Mouse (Mus musculus) B cell, adult 2 months (primary cell): ENCODE results near the gene Qrich1.
A peak's percentile ranks its signal among the peaks of the same experiment; 100 is the strongest.

Experiments used
- DNase-seq, 2 experiments: peaks; one replicate each; pipeline ENCODE4 v3.0.0; 2022

The Qrich1 gene

GRCm38 (mm10) chr9:108493246-108493645 lies 23.4 kb upstream of the Qrich1 start:
- DNase-seq, result no peak

DNA sequence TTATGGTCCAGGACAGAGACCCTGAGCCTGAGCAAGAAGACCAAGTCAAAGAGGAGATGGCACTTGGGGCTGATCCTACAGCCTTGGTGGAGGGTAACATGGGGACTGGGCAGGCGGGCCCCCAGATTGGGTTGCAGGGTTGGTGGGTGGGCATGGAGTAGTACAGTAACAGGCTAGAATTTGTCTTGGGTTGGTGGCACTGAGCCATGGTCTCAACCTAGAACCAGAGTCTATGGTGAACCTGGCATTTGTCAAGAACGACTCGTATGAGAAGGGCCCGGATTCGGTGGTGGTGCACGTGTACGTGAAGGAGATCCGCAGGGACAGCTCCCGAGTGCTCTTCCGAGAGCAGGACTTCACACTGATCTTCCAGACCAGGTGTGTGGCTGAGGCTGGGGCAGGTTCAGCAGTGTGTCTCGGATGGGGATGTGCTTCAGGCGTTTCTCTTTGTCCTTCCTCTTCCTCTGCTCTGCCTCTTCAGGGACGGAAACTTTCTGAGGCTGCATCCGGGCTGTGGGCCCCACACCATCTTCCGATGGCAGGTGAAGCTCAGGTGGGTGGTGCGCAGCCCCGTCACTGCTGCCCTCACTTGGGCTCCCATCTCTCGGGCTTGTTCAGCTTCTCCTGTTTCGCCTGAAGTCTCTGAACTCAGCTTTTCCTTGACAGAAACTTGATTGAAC lies 22.3 kb upstream of the Qrich1 start:
- DNase-seq, result no peak

- DNase-seq, result no peak
Measured at GRCm38 (mm10) chr9:108494905-108495304, 21.7 kb upstream of the Qrich1 start.

DNA sequence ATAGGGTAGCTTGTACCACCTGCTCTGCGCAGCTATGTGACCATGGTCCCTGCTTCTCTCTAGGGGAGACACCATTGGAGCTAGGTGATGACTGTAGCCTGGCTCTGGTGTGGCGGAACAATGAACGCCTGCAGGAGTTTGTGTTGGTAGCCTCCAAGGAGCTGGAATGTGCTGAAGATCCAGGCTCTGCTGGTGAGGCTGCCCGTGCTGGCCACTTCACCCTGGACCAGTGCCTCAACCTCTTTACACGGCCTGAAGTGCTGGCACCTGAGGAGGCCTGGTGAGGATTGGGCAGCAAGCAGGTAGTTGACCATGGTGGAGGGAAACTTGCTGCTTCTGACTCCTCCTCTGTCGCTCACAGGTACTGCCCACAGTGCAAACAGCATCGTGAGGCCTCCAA lies 17.4 kb upstream of the Qrich1 start:
- DNase-seq, result no peak

GRCm38 (mm10) chr9:108499943-108500342 lies 16.7 kb upstream of the Qrich1 start:
- no peak for DNase-seq

GRCm38 (mm10) chr9:108506901-108507300 lies 9.7 kb upstream of the Qrich1 start:
- DNase-seq, result no peak

DNA sequence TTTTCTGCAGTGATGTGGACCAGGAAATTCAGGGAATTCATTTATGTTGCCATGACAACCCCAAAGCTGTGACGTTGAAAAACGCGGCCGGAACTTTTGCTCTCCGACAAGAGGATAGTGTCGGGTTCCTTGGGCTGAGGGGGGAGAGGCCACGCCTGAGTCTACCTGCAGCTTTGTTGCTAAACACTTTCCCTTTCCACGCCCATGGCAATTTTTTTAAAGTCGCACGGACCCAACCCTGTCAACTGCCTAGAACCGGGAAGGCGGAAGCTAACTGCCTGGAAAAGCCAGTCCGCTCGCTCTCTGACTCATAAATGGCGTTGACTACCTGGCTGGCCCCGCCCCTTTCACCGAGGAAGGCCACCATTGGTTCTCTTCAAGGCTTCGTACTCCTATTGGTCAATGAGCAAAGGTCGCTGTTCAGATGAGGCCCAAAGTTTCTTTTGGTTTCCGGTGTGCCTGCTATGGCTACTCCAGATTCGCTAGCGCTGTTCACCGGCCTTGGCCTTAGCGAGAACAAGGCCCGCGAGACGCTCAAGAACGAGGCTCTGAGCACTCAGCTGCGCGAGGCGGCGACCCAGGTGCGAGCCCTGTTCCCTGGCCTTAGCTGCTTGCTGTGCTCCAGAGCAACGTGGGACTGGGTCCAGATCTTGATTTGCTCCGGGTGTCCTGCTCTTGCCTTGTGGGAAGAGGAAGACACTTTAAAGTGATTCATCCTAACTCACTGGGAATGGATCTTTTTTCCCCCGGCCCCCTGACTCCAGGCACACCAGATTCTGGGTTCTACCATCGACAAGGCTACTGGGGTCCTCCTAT lies 8.8 kb upstream of the Qrich1 start, which contains the start of gene Qars:
TSS of gene Qars (plus strand) at position 88 of the 816 bp plus-strand sequence.
- peak; percentile 92 to 93 for DNase-seq

DNA sequence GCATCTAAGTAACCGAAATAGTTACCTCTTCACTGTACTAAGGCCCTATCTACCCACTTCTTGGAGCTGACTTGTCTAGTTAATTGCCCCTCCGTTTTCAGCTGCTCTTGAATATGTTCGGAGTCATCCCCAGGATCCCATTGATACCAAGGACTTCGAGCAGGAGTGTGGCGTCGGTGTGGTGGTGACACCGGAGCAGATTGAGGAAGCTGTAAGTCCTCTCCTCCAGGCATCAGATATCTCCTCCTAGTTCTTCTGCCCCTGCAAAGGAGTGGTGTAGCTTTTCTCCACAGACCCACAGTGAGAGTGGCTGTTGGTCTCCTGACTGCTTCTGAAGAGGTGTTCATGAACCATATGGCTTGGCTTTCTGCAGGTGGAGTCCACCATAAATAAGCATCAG lies 7.8 kb upstream of the Qrich1 start:
- DNase-seq, result no peak

DNA sequence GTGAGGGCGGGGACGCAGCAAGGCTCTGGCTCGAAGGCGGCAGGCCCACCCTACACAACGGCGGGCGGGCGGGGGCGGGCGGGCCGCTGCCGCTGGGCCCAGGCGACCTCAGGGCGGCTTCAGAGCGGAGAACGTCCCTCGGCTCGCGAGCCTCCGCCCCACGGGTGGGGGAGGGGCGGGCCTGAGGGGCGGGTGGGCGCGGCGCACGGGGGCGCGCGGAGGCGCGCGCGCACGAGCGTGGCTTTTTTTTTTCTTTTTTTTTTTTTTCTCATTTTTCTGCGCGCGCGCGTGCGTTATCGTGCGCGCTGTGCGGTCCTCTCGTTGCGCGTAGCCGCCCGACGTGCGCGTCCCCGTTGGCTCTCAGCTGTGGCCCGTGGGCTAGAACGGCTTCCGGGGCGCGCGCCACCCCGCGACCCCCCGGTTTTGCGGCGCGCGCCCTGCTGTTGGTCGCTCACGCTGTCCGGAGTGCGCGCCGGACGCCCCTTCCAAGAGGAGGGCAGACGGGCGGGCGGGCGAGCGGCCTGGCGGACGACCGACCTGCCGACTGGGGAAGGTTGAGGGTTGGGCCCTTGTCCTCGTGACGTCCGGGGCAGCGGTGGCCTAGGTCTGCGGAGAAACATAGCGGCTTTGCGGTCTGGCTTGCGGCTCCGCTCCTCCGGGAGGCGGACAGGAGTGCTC lies 786 bp downstream of the Qrich1 start:
- peak; percentile 84 to 85 for DNase-seq

- peak in 1 of 2 experiments; percentile 57 for DNase-seq
Measured at GRCm38 (mm10) chr9:108517931-108518332, 1.3 kb downstream of the Qrich1 start.

GRCm38 (mm10) chr9:108521604-108522003 lies 5.0 kb downstream of the Qrich1 start:
- DNase-seq, result no peak

DNA sequence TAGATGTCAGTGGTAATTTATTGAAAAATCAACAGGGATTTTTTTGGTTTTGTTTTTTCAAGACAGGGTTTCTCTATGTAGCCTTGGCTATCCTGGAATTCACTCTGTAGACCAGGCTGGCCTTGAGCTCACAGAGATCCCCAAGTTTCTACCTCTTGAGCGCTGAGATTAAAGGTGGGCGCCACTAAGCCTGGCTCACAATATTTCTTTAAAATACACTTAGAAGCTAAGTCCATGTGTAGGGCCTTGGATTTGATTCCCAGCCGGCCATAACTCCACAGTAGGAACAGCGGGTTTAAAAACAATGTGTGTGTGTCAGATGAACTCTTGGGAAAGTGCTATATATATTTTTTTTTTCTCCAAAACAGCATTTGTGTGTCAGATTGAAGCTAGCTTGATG lies 6.7 kb downstream of the Qrich1 start:
- no peak for DNase-seq

DNA sequence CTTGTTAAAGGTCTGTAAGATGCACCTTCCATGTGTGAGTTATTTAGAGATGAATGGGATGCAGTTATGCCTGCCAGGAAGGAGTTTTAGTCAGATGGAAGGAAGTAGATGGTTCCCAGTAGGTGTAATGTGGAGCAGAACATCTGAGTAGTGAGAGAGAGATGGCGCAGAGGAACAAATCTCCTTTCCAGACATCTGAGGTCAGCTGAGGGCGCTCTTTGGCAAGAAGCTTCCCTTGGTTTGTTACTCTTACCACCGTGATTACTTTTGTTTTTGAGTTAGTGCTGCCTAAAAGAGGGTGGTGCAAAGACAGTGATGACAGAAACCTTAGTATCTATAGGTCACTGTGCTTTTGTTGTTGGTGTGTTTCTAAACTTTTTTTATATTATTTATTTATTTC lies 8.8 kb downstream of the Qrich1 start:
- no peak for DNase-seq

DNA sequence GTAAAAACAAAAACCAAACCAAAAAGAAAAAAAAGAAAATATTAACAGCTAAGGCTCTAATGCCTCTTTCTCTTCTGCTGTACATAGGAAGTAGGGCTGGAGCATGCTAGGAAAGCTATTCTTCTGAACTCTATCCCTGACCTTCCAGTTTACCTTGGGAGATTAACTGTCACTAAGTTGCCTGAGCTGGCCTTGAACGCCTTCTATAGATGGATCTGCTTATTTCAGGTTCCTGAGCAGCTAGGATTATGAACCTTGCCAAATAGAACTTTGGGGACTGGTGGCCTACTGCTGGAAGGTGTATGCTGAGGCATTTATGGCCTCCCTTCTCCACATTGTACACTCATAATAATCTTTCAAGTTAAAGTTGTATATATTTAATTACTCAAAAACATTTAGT lies 14.3 kb downstream of the Qrich1 start:
- DNase-seq, result no peak

- no peak for DNase-seq
Measured at GRCm38 (mm10) chr9:108531496-108531895, 14.9 kb downstream of the Qrich1 start.

DNA sequence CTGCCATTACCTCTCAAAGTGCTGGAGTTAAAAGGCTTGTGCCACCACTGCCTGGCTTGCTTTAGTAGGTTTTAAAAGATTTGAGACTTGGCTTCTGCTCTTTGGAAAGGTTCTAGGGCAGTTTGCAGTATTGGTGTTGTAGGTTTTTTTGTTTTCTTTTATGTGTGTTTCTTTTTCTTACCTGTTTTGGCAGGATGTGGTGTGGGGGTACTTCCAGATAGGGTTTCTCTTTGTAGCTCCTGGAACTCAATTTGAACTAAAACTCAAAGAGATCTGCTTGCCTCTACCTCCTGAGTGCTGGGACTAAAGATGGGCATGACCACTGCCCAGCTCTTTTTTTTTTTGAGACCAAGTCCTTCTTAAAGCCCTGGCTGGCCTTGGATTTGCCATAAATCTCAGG lies 24.2 kb downstream of the Qrich1 start:
- DNase-seq, result no peak

DNA sequence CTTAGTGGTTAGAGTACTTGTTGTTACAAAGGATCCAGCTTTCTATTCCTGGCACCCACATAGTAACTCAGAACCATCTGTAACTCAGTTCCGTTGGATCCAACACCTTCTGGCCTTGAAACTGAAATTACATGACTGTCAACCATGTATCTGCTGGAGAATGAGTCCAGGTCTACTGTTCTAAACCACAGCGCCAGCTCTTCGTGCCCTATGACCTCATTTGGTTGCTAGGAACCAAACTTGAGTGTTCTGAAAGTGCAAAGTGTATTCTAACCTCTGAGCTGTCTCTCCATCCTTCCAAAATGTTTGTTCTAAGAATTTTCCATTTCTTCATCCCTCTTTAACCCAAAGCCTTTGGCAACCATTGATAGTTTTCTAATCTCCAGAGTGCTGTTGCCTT lies 29.4 kb downstream of the Qrich1 start:
- no peak for DNase-seq

GRCm38 (mm10) chr9:108546875-108547274 lies 30.3 kb downstream of the Qrich1 start:
- no peak for DNase-seq

GRCm38 (mm10) chr9:108559169-108559568 lies 42.6 kb downstream of the Qrich1 start:
- no peak for DNase-seq

GRCm38 (mm10) chr9:108560227-108560841 lies 43.7 kb downstream of the Qrich1 start, which contains the start of gene Impdh2:
TSS of gene Impdh2 (plus strand) at chr9:108560286.
- DNase-seq, result peak; percentile 97 to 98

DNA sequence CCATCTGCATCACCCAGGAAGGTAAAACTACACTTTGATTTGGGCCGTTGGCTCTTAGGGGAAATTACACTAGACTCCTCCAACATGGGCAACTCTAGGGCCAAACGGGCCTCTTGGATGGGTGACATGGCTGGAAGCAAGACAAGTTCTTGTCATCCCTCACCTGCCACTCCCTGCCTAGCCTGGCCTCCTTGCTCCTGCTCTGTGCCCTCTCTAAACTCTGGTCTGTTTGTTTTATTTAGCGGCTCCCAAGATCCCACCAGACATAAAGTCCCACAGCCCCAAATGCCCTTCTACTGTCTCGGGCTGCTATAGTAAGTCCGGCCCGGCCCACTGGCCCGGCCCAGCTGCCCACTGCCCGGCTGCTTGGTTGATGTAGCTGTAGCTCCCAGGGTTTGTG lies 47.1 kb downstream of the Qrich1 start:
- DNase-seq, result no peak

GRCm38 (mm10) chr9:108564131-108564530 lies 47.5 kb downstream of the Qrich1 start:
- no peak for DNase-seq
